Mouse (Mus musculus): ENCODE data around the gene 2200002D01Rik. TPM values are rescaled to one million over a fixed set of nuclear protein-coding genes. Genes with fewer than 3 reads are reported as not detected.

2200002D01Rik gene
- polyA plus RNA-seq, 2 experiments = 0.92 to 3.0 TPM

- Histone ChIP-seq H3K9me3 (ENCODE audit: control insufficient read depth, low read length) (no peaks in the 10 kb centered on the region), H3K27me3 (ENCODE audit: control insufficient read depth, insufficient read depth, low read length) (no peaks in the 10 kb centered on the region), H3K4me2 (replicated peaks; ENCODE audit: low read depth, low read length, severe bottlenecking) (no peak overlapping the region), H3K9ac (ENCODE audit: low read depth, low read length, severe bottlenecking) (no peak overlapping the region), H3K27ac (replicated peaks; ENCODE audit: low read depth, low read length) (no peak overlapping the region), H3K4me1 (ENCODE audit: control insufficient read depth, insufficient read depth, low read length) (no peaks in the 10 kb centered on the region), H3K36me3 (ENCODE audit: control insufficient read depth, insufficient read depth, low read length) (no peaks in the 10 kb centered on the region), H3K4me3 (replicated peaks; ENCODE audit: low read length) (no peak overlapping the region)
- DNase-seq (ENCODE audit: low spot score) = no peak
- ATAC-seq (ENCODE audit: low FRiP score, low read depth) = no peak
- WGBS = 86% methylated on average over 5 of the region's 6 CpGs
- no peak for TF ChIP-seq POLR2A (IDR thresholded peaks at IDR 0.05; ENCODE audit: borderline replicate concordance, extremely low read depth, insufficient read depth, insufficient read length)
Observed at GRCm38 (mm10) chr7:29202577-29202976, 45.7 kb downstream of the 2200002D01Rik start.

Other genes starting within 250 kb of the 2200002D01Rik start
- gene Ryr1, start 123.3 kb downstream of the 2200002D01Rik start, polyA plus RNA-seq (2012; rRNA removed) = 26.5 and 29.2 TPM in 2 replicates
- gene Ryr1, start 123.3 kb downstream of the 2200002D01Rik start, polyA plus RNA-seq (2014; fragmentation: Nextera tagmentation; extraction: Ambion mirVana) = 5.9 and 7.7 TPM in 2 replicates
- gene Rasgrp4, start 113.6 kb downstream of the 2200002D01Rik start, polyA plus RNA-seq (2012; rRNA removed) = 4.8 and 6.8 TPM in 2 replicates
- 0.43 and 1.1 TPM in 2 replicates for gene Rasgrp4, start 113.6 kb downstream of the 2200002D01Rik start, polyA plus RNA-seq (2014; fragmentation: Nextera tagmentation; extraction: Ambion mirVana)
- gene Fam98c, start 92.2 kb downstream of the 2200002D01Rik start, polyA plus RNA-seq (2012; rRNA removed) = 18.9 and 22.7 TPM in 2 replicates
- gene Fam98c, start 92.2 kb downstream of the 2200002D01Rik start, polyA plus RNA-seq (2014; fragmentation: Nextera tagmentation; extraction: Ambion mirVana) = 15.7 and 17.1 TPM in 2 replicates
- gene Ggn, start 78.3 kb downstream of the 2200002D01Rik start, polyA plus RNA-seq (2012; rRNA removed) = 0.91 and 1.4 TPM in 2 replicates
- 0.45 and 0.54 TPM in 2 replicates for gene Ggn, start 78.3 kb downstream of the 2200002D01Rik start, polyA plus RNA-seq (2014; fragmentation: Nextera tagmentation; extraction: Ambion mirVana)
- gene Spred3, start 78.1 kb downstream of the 2200002D01Rik start, polyA plus RNA-seq (2012; rRNA removed) = 14.2 and 19.4 TPM in 2 replicates
- 3.5 and 4.2 TPM in 2 replicates for gene Spred3, start 78.1 kb downstream of the 2200002D01Rik start, polyA plus RNA-seq (2014; fragmentation: Nextera tagmentation; extraction: Ambion mirVana)
- gene Psmd8, start 67.8 kb downstream of the 2200002D01Rik start, polyA plus RNA-seq (2012; rRNA removed) = 216 and 233 TPM in 2 replicates
- 264 and 268 TPM in 2 replicates for gene Psmd8, start 67.8 kb downstream of the 2200002D01Rik start, polyA plus RNA-seq (2014; fragmentation: Nextera tagmentation; extraction: Ambion mirVana)
- gene Catsperg1, start 34.4 kb downstream of the 2200002D01Rik start, polyA plus RNA-seq (2012; rRNA removed) = 3.1 and 3.4 TPM in 2 replicates
- gene Catsperg1, start 34.4 kb downstream of the 2200002D01Rik start, polyA plus RNA-seq (2014; fragmentation: Nextera tagmentation; extraction: Ambion mirVana) = 0.84 and 0.87 TPM in 2 replicates
- gene Kcnk6, start 16.0 kb downstream of the 2200002D01Rik start, polyA plus RNA-seq (2012; rRNA removed) = 11.4 and 19.2 TPM in 2 replicates
- 1.6 and 2.2 TPM in 2 replicates for gene Kcnk6, start 16.0 kb downstream of the 2200002D01Rik start, polyA plus RNA-seq (2014; fragmentation: Nextera tagmentation; extraction: Ambion mirVana)
- 107 and 150 TPM in 2 replicates for gene Yif1b, start 10.1 kb downstream of the 2200002D01Rik start, polyA plus RNA-seq (2012; rRNA removed)
- 130 and 139 TPM in 2 replicates for gene Yif1b, start 10.1 kb downstream of the 2200002D01Rik start, polyA plus RNA-seq (2014; fragmentation: Nextera tagmentation; extraction: Ambion mirVana)
- gene Spint2, start 33.4 kb upstream of the 2200002D01Rik start, polyA plus RNA-seq (2012; rRNA removed) = 88.7 and 95.3 TPM in 2 replicates
- gene Spint2, start 33.4 kb upstream of the 2200002D01Rik start, polyA plus RNA-seq (2014; fragmentation: Nextera tagmentation; extraction: Ambion mirVana) = 149 and 160 TPM in 2 replicates
- 8.7 and 9.6 TPM in 2 replicates for gene Ppp1r14a, start 40.8 kb upstream of the 2200002D01Rik start, polyA plus RNA-seq (2012; rRNA removed)
- gene Ppp1r14a, start 40.8 kb upstream of the 2200002D01Rik start, polyA plus RNA-seq (2014; fragmentation: Nextera tagmentation; extraction: Ambion mirVana) = 9.0 and 13.8 TPM in 2 replicates
- 10.6 and 10.7 TPM in 2 replicates for gene Dpf1, start 55.5 kb upstream of the 2200002D01Rik start, polyA plus RNA-seq (2012; rRNA removed)
- gene Dpf1, start 55.5 kb upstream of the 2200002D01Rik start, polyA plus RNA-seq (2014; fragmentation: Nextera tagmentation; extraction: Ambion mirVana) = 13.2 and 13.7 TPM in 2 replicates

Data from limb, embryonic 14.5 days (tissue).